8 mouse cellular contexts compared by ENCODE assay signal in genomic region chr10:106932571-106933073, GRCm38 (mm10).
A peak's percentile ranks its signal among the peaks of the same experiment; 100 is the strongest.
DNase-seq lines count a peak whose midpoint lies in the region; ATAC-seq and TF ChIP-seq lines count a peak whose summit lies in the region.

No protein-coding gene starts in this region.

- DNase-seq in liver, adult 2 months (ENCODE audit: extremely low read depth, low read depth, low spot score), result peak; percentile 62
- no peak for DNase-seq in liver
- peak; percentile 14 for DNase-seq in embryo, embryonic 11.5 days (ENCODE audit: low read depth, low spot score)
- DNase-seq in hindbrain, embryonic 10.5 days (ENCODE audit: low spot score), result peak; percentile 5
- no peak for DNase-seq in liver, embryonic 14.5 days (ENCODE audit: low read depth in 3 of 3, low spot score in 3 of 3)
- DNase-seq in stomach, postnatal 0 days (ENCODE audit: low spot score), result no peak
- no peak for DNase-seq in thymus, postnatal 4 days
- no peak for DNase-seq in spleen, postnatal 4 days (ENCODE audit: low spot score in 2 of 2)

- TF ChIP-seq POLR2A in liver, adult 2 months (IDR thresholded peaks at IDR 0.05; ENCODE audit: extremely low read depth, insufficient read depth, low read length), result no peak

- no peak overlapping the region for H3K4me3 ChIP-seq in liver, adult 2 months (ENCODE audit: insufficient read depth, low read depth, low read length)
- peak overlapping the region; percentile 27; the same call in 1 of the 2 replicates for H3K4me3 ChIP-seq in hindbrain, embryonic 10.5 days
- H3K4me3 ChIP-seq in liver, embryonic 14.5 days (ENCODE audit: insufficient read depth in 1 of 2, low read depth in 2 of 2, low read length in 2 of 2), result no peak overlapping the region
- H3K4me3 ChIP-seq in stomach, postnatal 0 days (ENCODE audit: low read depth, low read length), result peak overlapping the region; percentile 28

- no peak for ATAC-seq in liver, embryonic 14.5 days (ENCODE audit: insufficient read depth)
- no peak for ATAC-seq in stomach, postnatal 0 days (ENCODE audit: low FRiP score, low TSS enrichment)

- 35% methylated on average over 13 of the region's 13 CpGs for WGBS in liver, adult 2 months
- WGBS in hindbrain, embryonic 10.5 days, result 47% methylated on average over 13 of the region's 13 CpGs
- 23% methylated on average over 13 of the region's 13 CpGs for WGBS in liver, embryonic 14.5 days (ENCODE audit: insufficient replicate concordance)
- WGBS in stomach, postnatal 0 days, result 29% methylated on average over 13 of the region's 13 CpGs

- H3K4me1 ChIP-seq in liver, adult 2 months (ENCODE audit: control insufficient read depth, insufficient read depth, low read length), result peaks cover 6% of the 10 kb centered on the region
- peaks cover 10% of the 10 kb centered on the region for H3K4me1 ChIP-seq in hindbrain, embryonic 10.5 days (replicated peaks)
- H3K4me1 ChIP-seq in liver, embryonic 14.5 days (replicated peaks; ENCODE audit: control insufficient read depth in 2 of 2, insufficient read depth in 2 of 2, low read length in 1 of 2), result no peaks in the 10 kb centered on the region
- no peaks in the 10 kb centered on the region for H3K4me1 ChIP-seq in stomach, postnatal 0 days (replicated peaks; ENCODE audit: control insufficient read depth, insufficient read depth)

- no peaks in the 10 kb centered on the region for H3K9me3 ChIP-seq in hindbrain, embryonic 10.5 days
- H3K9me3 ChIP-seq in liver, embryonic 14.5 days (ENCODE audit: control insufficient read depth, low read length), result no peaks in the 10 kb centered on the region
- H3K9me3 ChIP-seq in stomach, postnatal 0 days (ENCODE audit: control insufficient read depth, low read length), result no peaks in the 10 kb centered on the region

- no peaks in the 10 kb centered on the region for H3K27me3 ChIP-seq in liver, adult 2 months (ENCODE audit: control insufficient read depth, insufficient read depth, low read length)
- no peaks in the 10 kb centered on the region for H3K27me3 ChIP-seq in hindbrain, embryonic 10.5 days (ENCODE audit: insufficient read depth, poor library complexity, severe bottlenecking)
- no peaks in the 10 kb centered on the region for H3K27me3 ChIP-seq in liver, embryonic 14.5 days (ENCODE audit: control insufficient read depth, insufficient read depth, low read length)
- H3K27me3 ChIP-seq in stomach, postnatal 0 days (ENCODE audit: control insufficient read depth, insufficient read depth, low read length), result no peaks in the 10 kb centered on the region

- no peak for TF ChIP-seq CTCF in liver, adult 2 months (IDR thresholded peaks at IDR 0.05; ENCODE audit: low read depth, low read length)
- no peak; the same call in 1 of the 2 replicates for TF ChIP-seq CTCF in liver, embryonic 14.5 days (IDR thresholded peaks at IDR 0.05; ENCODE audit: low read depth)
- TF ChIP-seq CTCF in stomach, postnatal 0 days (IDR thresholded peaks at IDR 0.05; ENCODE audit: low read depth), result peak; percentile 81

- no peaks in the 10 kb centered on the region for H3K36me3 ChIP-seq in liver, adult 2 months (ENCODE audit: control insufficient read depth, insufficient read depth, low read length)
- no peaks in the 10 kb centered on the region for H3K36me3 ChIP-seq in hindbrain, embryonic 10.5 days
- H3K36me3 ChIP-seq in liver, embryonic 14.5 days (replicated peaks; ENCODE audit: control insufficient read depth, insufficient read depth, low read depth), result no peaks in the 10 kb centered on the region
- H3K36me3 ChIP-seq in stomach, postnatal 0 days (ENCODE audit: control insufficient read depth, insufficient read depth, low read length), result no peaks in the 10 kb centered on the region

- no peak for TF ChIP-seq EP300 in liver, embryonic 14.5 days (IDR thresholded peaks at IDR 0.05; ENCODE audit: low read depth)
- TF ChIP-seq EP300 in stomach, postnatal 0 days (optimal IDR thresholded peaks at IDR 0.05), result no peak

- no peak overlapping the region for H3K27ac ChIP-seq in liver, adult 2 months (replicated peaks; ENCODE audit: insufficient read depth, low read depth, low read length)
- H3K27ac ChIP-seq in hindbrain, embryonic 10.5 days, result peak overlapping the region; percentile 64; the same call in 1 of the 2 replicates
- H3K27ac ChIP-seq in liver, embryonic 14.5 days, result no peak overlapping the region
- no peak overlapping the region for H3K27ac ChIP-seq in stomach, postnatal 0 days (replicated peaks)

- H3K79me2 ChIP-seq in liver, adult 2 months (ENCODE audit: control insufficient read depth, insufficient read depth, low read length), result no peaks in the 10 kb centered on the region

- H3K4me2 ChIP-seq in liver, embryonic 14.5 days (ENCODE audit: low read depth), result peak overlapping the region; percentile 26
- peak overlapping the region; percentile 54 for H3K4me2 ChIP-seq in stomach, postnatal 0 days (replicated peaks; ENCODE audit: low read depth)

- no peak overlapping the region for H3K9ac ChIP-seq in liver, adult 2 months (ENCODE audit: low read depth, low read length)
- H3K9ac ChIP-seq in liver, embryonic 14.5 days (replicated peaks), result no peak overlapping the region
- H3K9ac ChIP-seq in stomach, postnatal 0 days (ENCODE audit: low read length), result no peak overlapping the region; the same call in 1 of the 2 replicates

Comparison
In these comparisons a context has a peak if more than half of its experiments do, and no peak if none do; other contexts are left out.
1. DNase-seq: peak in liver, adult 2 months (single experiment), embryo, embryonic 11.5 days (single experiment) and hindbrain, embryonic 10.5 days (single experiment); none in liver (single experiment), liver, embryonic 14.5 days (0 of 3), stomach, postnatal 0 days (single experiment), thymus, postnatal 4 days (single experiment) and spleen, postnatal 4 days (0 of 2).
2. H3K4me3 ChIP-seq: peak in hindbrain, embryonic 10.5 days (single experiment) and stomach, postnatal 0 days (single experiment); none in liver, adult 2 months (single experiment) and liver, embryonic 14.5 days (0 of 2).